Mouse (Mus musculus) lung, adult 2 months (tissue): ENCODE measurements around the gene Pllp.

Experiments used
- CTCF ChIP-seq: fragments of 200-500 bp; IDR thresholded peaks from 2 replicates; pipeline ENCODE4 v1.5.1; 2011; ENCODE audit warnings: mild to moderate bottlenecking, low read length, control low read depth; ENCODE audit not compliant: insufficient read depth
- POLR2A ChIP-seq: fragments of 200-500 bp; IDR thresholded peaks from 2 replicates; pipeline ENCODE4 v1.6.1; 2011; ENCODE audit warnings: low read depth, mild to moderate bottlenecking, control low read depth, low read length, borderline replicate concordance; ENCODE audit errors: extremely low read depth

GRCm38 (mm10) chr8:94716841-94717240, 20.8 kb upstream of the Pllp start:
- TF ChIP-seq POLR2A: no peak
- TF ChIP-seq CTCF: no peak
